Mouse (Mus musculus) adrenal gland, adult (tissue): ENCODE measurements around the gene Snrpd3.

Experiments used
- DNase-seq, 2 experiments: peaks; one replicate each; pipeline ENCODE4 v3.0.0; 2022 to 2023; ENCODE audit warnings: low spot score in 1 of 2; ENCODE audit not compliant: inconsistent age in 2 of 2

Gene Snrpd3

GRCm38 (mm10) chr10:75531532-75532090, 14.3 kb downstream of the Snrpd3 start:
- DNase-seq, result peak in 1 of 2 experiments; percentile 19

GRCm38 (mm10) chr10:75534216-75534615, 16.9 kb downstream of the Snrpd3 start:
- no peak for DNase-seq

- no peak for DNase-seq
Measured at GRCm38 (mm10) chr10:75534934-75535333, 17.6 kb downstream of the Snrpd3 start.

GRCm38 (mm10) chr10:75535423-75535822, 18.1 kb downstream of the Snrpd3 start:
- no peak for DNase-seq

- no peak for DNase-seq
Measured at GRCm38 (mm10) chr10:75536123-75536522, 18.8 kb downstream of the Snrpd3 start.

- peak in 1 of 2 experiments; percentile 16 for DNase-seq
Measured at GRCm38 (mm10) chr10:75547901-75548300, 30.6 kb downstream of the Snrpd3 start.

GRCm38 (mm10) chr10:75548486-75548885, 31.1 kb downstream of the Snrpd3 start:
- peak in 1 of 2 experiments; percentile 17 for DNase-seq

GRCm38 (mm10) chr10:75549886-75550285, 32.5 kb downstream of the Snrpd3 start:
- DNase-seq, result no peak

- DNase-seq, result no peak
Measured at GRCm38 (mm10) chr10:75551175-75551574, 33.8 kb downstream of the Snrpd3 start.

GRCm38 (mm10) chr10:75552106-75552505, 34.8 kb downstream of the Snrpd3 start:
- DNase-seq, result no peak

- DNase-seq, result no peak
Measured at GRCm38 (mm10) chr10:75552701-75553450, 35.5 kb downstream of the Snrpd3 start.

GRCm38 (mm10) chr10:75554090-75554489, 36.7 kb downstream of the Snrpd3 start:
- DNase-seq, result peak in 1 of 2 experiments; percentile 61

GRCm38 (mm10) chr10:75555557-75555956, 38.2 kb downstream of the Snrpd3 start:
- no peak for DNase-seq

GRCm38 (mm10) chr10:75556026-75556425, 38.7 kb downstream of the Snrpd3 start:
- peak in 1 of 2 experiments; percentile 23 for DNase-seq

GRCm38 (mm10) chr10:75558515-75558914, 41.2 kb downstream of the Snrpd3 start:
- no peak for DNase-seq

GRCm38 (mm10) chr10:75559041-75559675, 41.8 kb downstream of the Snrpd3 start:
- no peak for DNase-seq

- DNase-seq, result peak; percentile 47 to 83
Measured at GRCm38 (mm10) chr10:75559676-75560548, 42.6 kb downstream of the Snrpd3 start, which contains the start of gene Lrrc75b. TSS of gene Lrrc75b (minus strand) at chr10:75560330.

- DNase-seq, result no peak
Measured at GRCm38 (mm10) chr10:75560549-75560899, 43.2 kb downstream of the Snrpd3 start.

- no peak for DNase-seq
Measured at GRCm38 (mm10) chr10:75561071-75561654, 43.8 kb downstream of the Snrpd3 start, which contains the start of gene Ggt1. TSS of gene Ggt1 (plus strand) at chr10:75561604.

- no peak for DNase-seq
Measured at GRCm38 (mm10) chr10:75562596-75562995, 45.2 kb downstream of the Snrpd3 start.
